Mouse (Mus musculus) limb, embryonic 13.5 days (tissue): ENCODE data around the gene Elf2. TPM values are rescaled to one million over a fixed set of nuclear protein-coding genes. Genes with fewer than 3 reads are reported as not detected.
"Not testable (repeated sequence)": the region's sequence is repeated elsewhere in the genome, so short reads cannot be mapped to it uniquely, and the experiment has no call there.

Source experiments
- ATAC-seq: fragments of 200-750 bp; cut with Nextera tagmentation; 2 replicates; pipeline ENCODE4 v1.8.0; 2017; ENCODE audit warnings: low read depth, moderate number of reproducible peaks, moderate TSS enrichment; ENCODE audit not compliant: low FRiP score
- H3K27ac ChIP-seq: fragments of 300-500 bp; sonication (generic); 2 replicates; pipeline ENCODE4 v1.5.1; 2015; ENCODE audit warnings: inconsistent platforms, mild to moderate bottlenecking, moderate library complexity
- H3K27me3 ChIP-seq: fragments of 300-500 bp; sonication (generic); 2 replicates; pipeline ENCODE4 v1.6.1; 2015; ENCODE audit warnings: mild to moderate bottlenecking, inconsistent platforms
- H3K36me3 ChIP-seq: fragments of 300-500 bp; sonication (generic); 2 replicates; pipeline ENCODE4 v1.6.1; 2015; ENCODE audit warnings: inconsistent platforms, mild to moderate bottlenecking, moderate library complexity
- H3K4me1 ChIP-seq: fragments of 300-500 bp; sonication (generic); 2 replicates; pipeline ENCODE4 v1.6.1; 2015; ENCODE audit warnings: inconsistent platforms
- H3K4me2 ChIP-seq: fragments of 300-500 bp; sonication (generic); replicated peaks from 2 replicates; pipeline ENCODE4 v1.6.1; 2015; ENCODE audit warnings: inconsistent platforms, mild to moderate bottlenecking, moderate library complexity
- H3K4me3 ChIP-seq: fragments of 300-500 bp; sonication (generic); 2 replicates; pipeline ENCODE4 v1.5.1; 2015; ENCODE audit warnings: moderate library complexity, mild to moderate bottlenecking, inconsistent platforms
- H3K9ac ChIP-seq: fragments of 300-500 bp; sonication (generic); 2 replicates; pipeline ENCODE4 v1.6.1; 2015; ENCODE audit warnings: mild to moderate bottlenecking, inconsistent platforms
- H3K9me3 ChIP-seq: fragments of 300-500 bp; sonication (generic); 2 replicates; pipeline ENCODE4 v1.6.1; 2016; ENCODE audit warnings: inconsistent platforms
- WGBS: fragments of 180-500 bp; shearing (Covaris S2); methylation state at CpG from one replicate; pipeline ENCODE4 v1.1.7; 2015; 5-methylcytosine and 5-hydroxymethylcytosine counted together
- polyA plus RNA-seq: library from polyadenylated mRNA; unstranded; fragments of >200 nt; fragmentation: Nextera tagmentation; extraction: Ambion mirVana; gene quantifications from 2 replicates; pipeline ENCODE4 v1.2.1, GENCODE M21; 2015

Gene Elf2
- polyA plus RNA-seq, 1 experiment from 2014 or later, result 65.0 TPM

DNA sequence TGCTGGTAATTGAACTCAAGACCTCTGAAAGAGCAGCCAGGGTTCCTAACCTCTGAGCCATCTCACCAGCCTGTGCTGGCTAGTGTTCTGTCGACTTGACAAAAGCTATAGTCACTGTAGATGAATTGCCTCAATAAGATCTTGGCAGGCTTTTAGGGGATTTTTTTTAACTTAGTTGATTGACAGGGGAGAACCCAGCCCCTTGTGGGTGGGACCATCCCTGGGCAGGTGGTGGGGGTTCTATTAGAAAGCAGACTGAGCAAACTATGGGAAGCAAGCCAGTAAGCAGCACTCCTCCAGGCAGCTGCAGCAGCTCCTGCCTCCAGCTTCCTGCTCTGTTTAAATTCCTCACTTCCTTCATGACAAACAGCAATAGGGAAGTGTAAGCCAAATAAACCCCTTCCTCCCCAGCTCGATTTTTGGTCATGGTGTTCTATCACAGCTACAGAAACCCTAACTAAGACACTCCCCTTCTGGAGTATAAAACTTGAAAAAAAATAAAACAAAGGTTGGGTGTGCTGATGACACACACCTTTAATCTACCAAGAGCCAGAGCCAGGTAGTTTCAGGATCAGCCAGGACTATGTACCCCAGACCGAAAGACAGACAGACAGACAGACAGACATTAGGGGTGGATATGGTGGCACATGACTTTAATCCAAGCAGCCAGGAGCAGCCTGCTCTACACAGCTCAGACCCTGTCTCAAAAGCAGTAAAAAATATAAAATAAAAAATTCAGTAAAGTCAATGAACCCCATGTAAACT is 13.6 kb downstream of the Elf2 start:
- Histone ChIP-seq H3K9me3 (no peaks in the 10 kb centered on the region), H3K36me3 (peaks cover 18% of the 10 kb centered on the region), H3K27ac (no peak overlapping the region), H3K4me3 (no peak overlapping the region), H3K4me1 (peaks cover 8% of the 10 kb centered on the region; the same call in 1 of the 2 replicates), H3K27me3 (no peaks in the 10 kb centered on the region), H3K4me2 (no peak overlapping the region), H3K9ac (no peak overlapping the region)
- WGBS, result 80% methylated on average over 3 of the region's 3 CpGs
- ATAC-seq, result no peak

DNA sequence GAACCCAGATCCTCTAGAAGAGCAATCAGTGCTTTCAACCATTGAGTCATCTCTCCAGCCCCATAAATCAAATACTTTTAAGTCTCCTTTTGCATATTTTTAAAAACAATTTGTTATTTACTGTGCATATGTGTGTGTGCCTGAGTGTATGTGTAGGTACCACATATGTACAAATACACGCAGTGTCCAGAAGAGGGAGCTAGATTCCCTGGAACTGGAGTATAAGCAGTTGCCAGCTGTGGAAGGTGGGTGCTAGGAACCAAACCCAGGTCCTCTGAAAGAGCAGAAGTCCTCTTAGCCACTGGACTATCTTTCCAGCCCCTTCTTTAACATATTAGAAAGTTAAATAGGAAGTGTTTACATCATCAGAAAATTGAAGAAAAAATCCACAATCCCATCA is 15.0 kb downstream of the Elf2 start:
- H3K27ac ChIP-seq, result no peak overlapping the region
- no peak overlapping the region for H3K4me2 ChIP-seq
- ATAC-seq, result no peak
- H3K27me3 ChIP-seq, result no peaks in the 10 kb centered on the region
- 73% methylated on average over 1 of the region's 1 CpGs for WGBS
- H3K4me1 ChIP-seq, result peaks cover 8% of the 10 kb centered on the region; the same call in 1 of the 2 replicates
- no peak overlapping the region for H3K9ac ChIP-seq
- H3K36me3 ChIP-seq, result peaks cover 21% of the 10 kb centered on the region
- H3K4me3 ChIP-seq, result no peak overlapping the region
- no peaks in the 10 kb centered on the region for H3K9me3 ChIP-seq

DNA sequence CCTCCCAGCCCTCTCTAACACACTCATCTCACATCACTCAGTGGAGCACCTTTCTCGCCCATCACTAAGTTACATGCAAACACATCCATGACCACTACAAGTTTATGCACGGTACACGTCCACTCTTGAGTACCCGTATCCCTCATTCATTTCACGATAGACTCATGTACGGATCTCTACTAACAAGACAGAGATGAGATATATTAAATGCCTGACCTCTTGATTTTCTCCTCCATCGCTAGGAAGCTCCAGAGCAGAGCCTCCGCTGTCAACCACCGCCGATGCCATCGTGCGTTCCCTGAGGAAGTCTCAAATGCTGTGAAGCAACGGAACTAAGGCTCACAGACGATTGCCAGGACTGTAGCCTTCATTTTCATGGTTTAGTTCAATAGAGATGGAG is 17.5 kb downstream of the Elf2 start:
- H3K4me1 ChIP-seq, result 0 out of 2 replicates have a peak, but pooled peaks cover 2% of the 10 kb centered on the region
- WGBS, result 94% methylated on average over 14 of the region's 14 CpGs

DNA sequence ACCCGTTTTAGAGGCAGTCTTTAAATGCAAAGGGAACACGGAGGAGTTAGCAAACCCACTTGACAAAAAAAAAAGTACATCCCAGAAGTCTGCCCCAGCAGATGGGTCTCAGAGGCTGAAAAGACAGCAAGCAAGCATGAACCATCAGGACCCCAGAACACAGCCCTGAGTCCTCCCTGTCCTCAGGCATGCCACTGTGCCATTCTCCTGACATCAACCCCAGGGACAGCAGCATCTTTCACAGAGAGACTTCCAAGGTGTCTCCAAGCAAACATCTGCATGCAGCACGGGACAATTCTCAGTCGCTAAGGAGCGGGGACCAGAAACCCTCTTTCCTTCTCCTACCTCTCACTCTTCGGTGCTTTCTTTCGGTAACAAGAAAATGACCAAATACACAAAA is 18.1 kb downstream of the Elf2 start:
- Histone ChIP-seq H3K4me3 (no peak overlapping the region), H3K9me3 (no peaks in the 10 kb centered on the region), H3K9ac (no peak overlapping the region), H3K27ac (no peak overlapping the region), H3K4me1 (no peaks in the 10 kb centered on the region), H3K36me3 (peaks cover 27% of the 10 kb centered on the region), H3K4me2 (no peak overlapping the region), H3K27me3 (no peaks in the 10 kb centered on the region)
- no peak for ATAC-seq
- 86% methylated on average over 7 of the region's 7 CpGs for WGBS

More for the DNA sequence above, 17.5 kb downstream of the Elf2 start:
- H3K36me3 ChIP-seq, result peaks cover 27% of the 10 kb centered on the region
- no peak overlapping the region for H3K9ac ChIP-seq
- H3K27ac ChIP-seq, result no peak overlapping the region
- no peaks in the 10 kb centered on the region for H3K9me3 ChIP-seq
- H3K4me3 ChIP-seq, result no peak overlapping the region
- H3K4me2 ChIP-seq, result no peak overlapping the region
- H3K27me3 ChIP-seq, result no peaks in the 10 kb centered on the region
- ATAC-seq, result no peak

DNA sequence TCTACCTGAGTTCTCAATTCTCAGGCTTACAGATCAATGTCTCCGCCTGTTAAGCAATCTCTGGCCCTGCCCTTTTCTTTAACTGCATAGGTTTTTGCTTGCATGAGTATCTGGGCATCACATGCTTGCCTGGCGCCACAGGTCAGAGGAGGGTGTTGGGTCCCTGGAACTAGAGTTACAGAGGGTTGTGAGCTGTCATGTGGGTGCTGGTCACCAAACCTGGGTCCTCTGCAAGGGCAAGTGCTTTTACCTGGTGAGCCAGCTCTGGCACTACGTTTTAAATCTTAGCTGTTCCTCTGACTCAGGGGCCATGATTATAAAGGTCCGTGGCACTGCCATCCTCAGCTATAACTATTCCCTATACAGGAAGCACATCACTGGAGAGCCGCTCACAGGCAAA is 19.3 kb downstream of the Elf2 start:
- Histone ChIP-seq H3K36me3 (peaks cover 27% of the 10 kb centered on the region), H3K4me3 (no peak overlapping the region)

DNA sequence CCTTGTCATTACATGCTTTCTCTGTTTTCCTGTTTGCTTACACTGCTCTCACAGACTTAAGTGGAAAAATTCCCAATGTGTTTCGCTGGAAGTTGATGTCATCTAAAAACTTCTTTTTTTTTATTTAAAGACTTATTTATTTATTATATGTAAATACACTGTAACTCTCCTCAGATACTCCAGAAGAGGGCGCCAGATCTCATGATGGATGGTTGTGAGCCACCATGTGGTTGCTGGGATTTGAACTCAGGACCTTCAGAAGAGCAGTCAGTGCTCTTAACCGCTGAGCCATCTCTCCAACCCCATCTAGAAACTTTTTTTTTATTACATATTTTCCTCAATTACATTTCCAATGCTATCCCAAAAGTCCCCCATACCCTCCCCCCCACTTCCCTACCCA is 22.4 kb downstream of the Elf2 start:
- H3K4me1 ChIP-seq, ATAC-seq, H3K9ac ChIP-seq, H3K27ac ChIP-seq, H3K4me3 ChIP-seq, H3K9me3 ChIP-seq, H3K4me2 ChIP-seq, H3K27me3 ChIP-seq: not testable (repeated sequence)
- peaks cover 19% of the 10 kb centered on the region for H3K36me3 ChIP-seq
- 93% methylated on average over 3 of the region's 3 CpGs for WGBS

More for the DNA sequence above, 19.3 kb downstream of the Elf2 start:
- WGBS, result 88% methylated on average over 5 of the region's 5 CpGs
- Histone ChIP-seq H3K27ac (no peak overlapping the region), H3K4me1 (peaks cover 6% of the 10 kb centered on the region; the same call in 1 of the 2 replicates), H3K4me2 (no peak overlapping the region), H3K9ac (no peak overlapping the region), H3K9me3 (no peaks in the 10 kb centered on the region), H3K27me3 (no peaks in the 10 kb centered on the region)
- no peak for ATAC-seq

DNA sequence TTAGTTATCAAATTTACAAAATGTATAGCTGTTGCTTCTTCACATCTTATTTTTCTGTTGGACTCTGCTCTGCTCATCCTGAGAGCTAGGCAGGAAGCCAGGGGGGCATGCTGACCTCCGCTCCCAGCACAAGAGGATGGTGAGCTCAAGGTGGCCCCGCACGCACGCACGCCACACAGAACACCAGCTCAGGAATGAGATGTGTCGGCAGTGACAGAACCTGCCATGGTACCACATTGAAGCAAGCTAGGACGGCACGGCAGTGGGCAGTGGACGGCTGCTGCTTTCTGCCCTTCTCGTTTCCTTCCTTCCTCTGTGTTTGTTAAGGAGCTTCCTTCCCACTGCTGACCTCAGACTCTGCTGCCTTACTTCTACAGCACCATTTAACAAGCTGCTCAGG is 23.6 kb downstream of the Elf2 start:
- H3K4me1 ChIP-seq, result peaks cover 6% of the 10 kb centered on the region; the same call in 1 of the 2 replicates
- H3K36me3 ChIP-seq, result peaks cover 10% of the 10 kb centered on the region
- H3K27me3 ChIP-seq, result no peaks in the 10 kb centered on the region
- 85% methylated on average over 10 of the region's 10 CpGs for WGBS
- H3K9ac ChIP-seq, result no peak overlapping the region
- no peak for ATAC-seq
- H3K9me3 ChIP-seq, result no peaks in the 10 kb centered on the region
- H3K4me2 ChIP-seq, result no peak overlapping the region
- no peak overlapping the region for H3K27ac ChIP-seq
- H3K4me3 ChIP-seq, result no peak overlapping the region

DNA sequence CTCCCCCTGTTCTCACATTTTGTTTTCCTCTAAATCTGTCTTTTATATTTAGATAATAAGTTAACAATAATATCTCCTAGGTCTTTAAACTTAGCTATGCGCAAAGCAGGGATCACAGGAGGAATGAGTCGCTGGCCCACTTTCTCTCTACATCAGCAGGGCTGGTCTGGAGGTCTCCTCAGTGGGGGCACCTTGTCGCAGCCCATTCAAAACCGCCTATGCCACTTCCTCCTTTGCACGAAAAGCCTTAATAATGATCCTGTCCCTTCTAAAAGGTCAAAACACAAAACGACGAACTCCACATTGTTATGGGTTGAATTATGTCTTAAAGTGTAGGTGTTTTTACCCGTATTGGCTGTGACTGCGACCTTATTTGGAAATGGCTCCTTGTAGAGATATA is 28.8 kb downstream of the Elf2 start:
- Histone ChIP-seq H3K4me1 (peaks cover 14% of the 10 kb centered on the region; the same call in 1 of the 2 replicates), H3K27me3 (no peaks in the 10 kb centered on the region), H3K9me3 (no peaks in the 10 kb centered on the region), H3K36me3 (peaks cover 6% of the 10 kb centered on the region), H3K4me3 (no peak overlapping the region), H3K4me2 (no peak overlapping the region), H3K9ac (no peak overlapping the region), H3K27ac (no peak overlapping the region)
- ATAC-seq, result no peak
- 27% methylated on average over 9 of the region's 9 CpGs for WGBS

DNA sequence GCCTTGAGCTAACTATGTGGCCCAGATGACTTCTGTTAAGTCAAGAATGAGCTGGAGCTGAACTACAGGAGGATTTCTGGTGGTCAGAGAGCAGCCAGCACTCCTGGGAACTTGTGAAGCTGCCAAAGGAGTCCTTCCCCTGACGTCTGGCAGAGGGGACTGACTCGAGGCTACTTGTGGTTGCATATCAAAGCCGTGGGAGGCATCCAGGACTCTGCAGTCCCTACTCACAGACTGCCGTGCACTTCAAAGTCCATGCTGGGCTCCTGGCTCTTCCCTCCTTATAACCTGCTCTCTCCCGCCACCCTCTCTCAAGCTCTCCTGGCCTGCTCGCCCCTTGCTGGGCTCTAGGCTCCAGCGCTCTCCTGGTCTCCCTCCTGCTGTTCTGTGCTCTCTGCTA is 30.4 kb downstream of the Elf2 start:
- H3K4me3 ChIP-seq, result no peak overlapping the region
- H3K9ac ChIP-seq, result 0 out of 2 replicates have a peak overlapping the region, but pooled peaks have one; percentile 19
- H3K4me2 ChIP-seq, result no peak overlapping the region
- 38% methylated on average over 7 of the region's 7 CpGs for WGBS
- H3K36me3 ChIP-seq, result peaks cover 11% of the 10 kb centered on the region
- H3K27me3 ChIP-seq, result no peaks in the 10 kb centered on the region
- peak overlapping the region; percentile 22; the same call in 1 of the 2 replicates for H3K27ac ChIP-seq
- H3K4me1 ChIP-seq, result peaks cover 14% of the 10 kb centered on the region; the same call in 1 of the 2 replicates
- no peak for ATAC-seq
- H3K9me3 ChIP-seq, result no peaks in the 10 kb centered on the region

DNA sequence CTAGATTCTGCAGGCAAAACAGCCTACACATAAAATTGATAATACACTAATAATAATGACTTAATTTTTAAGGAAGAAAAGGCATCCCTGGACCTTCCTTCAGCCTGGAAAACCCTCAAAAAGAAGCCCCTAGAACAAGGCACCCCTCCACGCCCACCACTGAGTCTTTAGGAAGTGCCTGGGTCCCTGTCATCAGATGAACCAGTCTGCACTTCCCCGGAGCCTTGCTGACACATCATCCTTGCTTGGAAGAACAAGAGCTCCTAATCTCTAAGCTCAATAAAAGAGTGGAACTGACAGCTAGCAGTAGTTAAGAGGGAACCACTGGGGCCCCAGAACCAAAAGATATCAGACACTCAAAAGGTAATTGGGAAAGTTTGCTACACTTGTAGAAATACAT is 33.8 kb downstream of the Elf2 start:
- H3K9ac ChIP-seq, result no peak overlapping the region
- no peak overlapping the region for H3K4me2 ChIP-seq
- H3K4me3 ChIP-seq, result no peak overlapping the region
- H3K27ac ChIP-seq, result no peak overlapping the region
- peaks cover 14% of the 10 kb centered on the region for H3K36me3 ChIP-seq
- no peaks in the 10 kb centered on the region for H3K9me3 ChIP-seq
- 89% methylated on average over 2 of the region's 2 CpGs for WGBS
- no peaks in the 10 kb centered on the region for H3K27me3 ChIP-seq
- H3K4me1 ChIP-seq, result peaks cover 11% of the 10 kb centered on the region; the same call in 1 of the 2 replicates
- ATAC-seq, result no peak

DNA sequence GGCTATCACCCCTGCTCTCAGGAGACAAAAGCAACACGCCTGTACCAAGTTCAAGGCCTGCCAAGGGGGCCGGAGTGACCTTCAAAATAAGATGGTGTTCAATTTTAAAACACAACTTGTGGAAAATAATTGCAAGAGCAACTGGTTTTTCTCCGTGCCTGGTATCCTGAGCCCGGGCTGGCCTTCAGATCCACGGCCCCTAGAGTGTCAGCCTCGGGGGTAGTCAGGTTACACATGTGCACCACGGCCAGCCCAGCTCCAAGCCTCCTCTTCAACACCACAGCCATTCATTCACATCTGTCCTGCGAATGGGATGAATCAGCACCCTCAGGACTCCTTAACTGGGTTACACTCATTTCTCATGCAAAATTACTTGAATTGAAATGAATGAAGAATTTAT is 34.5 kb downstream of the Elf2 start:
- H3K27ac ChIP-seq, result no peak overlapping the region
- no peaks in the 10 kb centered on the region for H3K9me3 ChIP-seq
- H3K4me2 ChIP-seq, result no peak overlapping the region
- 0 out of 2 replicates have a peak, but pooled peaks cover 5% of the 10 kb centered on the region for H3K4me1 ChIP-seq
- 77% methylated on average over 8 of the region's 8 CpGs for WGBS
- H3K36me3 ChIP-seq, result peaks cover 16% of the 10 kb centered on the region
- H3K9ac ChIP-seq, result no peak overlapping the region
- no peak overlapping the region for H3K4me3 ChIP-seq
- no peak for ATAC-seq
- H3K27me3 ChIP-seq, result no peaks in the 10 kb centered on the region

DNA sequence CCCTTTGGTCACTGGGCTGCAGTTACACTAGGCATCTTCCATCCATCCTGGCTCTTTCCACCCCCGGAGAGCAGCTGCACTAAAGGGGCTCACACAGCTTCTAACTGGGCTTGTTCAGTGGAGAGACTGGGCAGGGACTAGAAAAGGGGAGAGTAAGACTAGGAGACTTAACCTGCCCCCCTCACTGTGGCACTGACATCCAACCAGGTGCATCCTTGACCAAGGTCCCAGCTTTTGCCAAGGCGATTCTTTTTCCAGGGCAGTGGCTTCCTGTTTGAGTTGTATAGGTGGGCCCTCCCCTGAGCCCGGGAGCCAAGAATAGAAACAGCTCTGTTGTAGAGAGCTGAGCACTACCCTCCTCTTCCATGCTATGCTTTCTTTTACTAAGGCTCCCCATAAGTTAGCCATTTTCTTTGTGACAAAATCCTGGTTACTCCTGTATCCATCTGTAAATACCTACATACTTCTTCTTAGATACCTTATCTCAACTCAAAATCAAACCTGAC is 37.4 kb downstream of the Elf2 start:
- Histone ChIP-seq H3K9me3 (no peaks in the 10 kb centered on the region), H3K36me3 (peaks cover 14% of the 10 kb centered on the region), H3K27me3 (no peaks in the 10 kb centered on the region), H3K4me2 (no peak overlapping the region), H3K27ac (no peak overlapping the region), H3K4me3 (no peak overlapping the region), H3K9ac (no peak overlapping the region), H3K4me1 (no peaks in the 10 kb centered on the region)
- ATAC-seq, result no peak
- WGBS, result 86% methylated on average over 3 of the region's 3 CpGs
